Mouse (Mus musculus) induced T-regulatory cell, adult 2 months (primary cell): ENCODE measurements at regions not wholly inside any gene's neighbourhood (a gene's known extent, or its start where the extent isn't known, plus 50 kb on each side); places are given as distances from the start of the nearest gene placed in this dataset.
"Not testable (repeated sequence)": the region's sequence is repeated elsewhere in the genome, so short reads cannot be mapped to it uniquely, and the experiment has no call there.

ENCODE experiments used
- DNase-seq: peaks from one replicate; pipeline ENCODE4 v3.0.0-alpha.2; 2012; ENCODE audit warnings: low read depth

DNA sequence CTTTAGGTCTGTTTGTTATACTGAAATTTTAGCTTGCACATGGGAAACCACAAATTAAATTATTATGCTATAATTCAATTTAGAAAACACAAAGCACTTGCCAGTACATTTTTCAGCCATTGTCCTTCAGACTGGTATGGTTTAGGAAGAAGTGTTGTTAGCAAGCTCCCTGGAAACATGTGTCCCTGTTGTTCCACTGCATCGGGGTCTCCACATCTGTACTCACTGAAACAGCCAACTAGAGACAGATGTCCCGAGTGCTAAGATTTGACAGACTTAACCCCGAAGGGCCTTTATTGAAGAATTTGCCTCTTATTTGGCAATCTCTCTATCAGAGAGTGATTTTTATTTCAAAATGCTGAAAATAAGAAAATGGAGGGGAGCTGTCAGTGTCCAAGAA, 362.6 kb downstream of the Rfpl4b start:
- DNase-seq = no peak

GRCm38 (mm10) chr10:38458424-38458823, 363.2 kb downstream of the Rfpl4b start:
- DNase-seq = no peak

- no peak for DNase-seq
Measured at GRCm38 (mm10) chr10:38456786-38457185, 364.8 kb downstream of the Rfpl4b start.

DNA sequence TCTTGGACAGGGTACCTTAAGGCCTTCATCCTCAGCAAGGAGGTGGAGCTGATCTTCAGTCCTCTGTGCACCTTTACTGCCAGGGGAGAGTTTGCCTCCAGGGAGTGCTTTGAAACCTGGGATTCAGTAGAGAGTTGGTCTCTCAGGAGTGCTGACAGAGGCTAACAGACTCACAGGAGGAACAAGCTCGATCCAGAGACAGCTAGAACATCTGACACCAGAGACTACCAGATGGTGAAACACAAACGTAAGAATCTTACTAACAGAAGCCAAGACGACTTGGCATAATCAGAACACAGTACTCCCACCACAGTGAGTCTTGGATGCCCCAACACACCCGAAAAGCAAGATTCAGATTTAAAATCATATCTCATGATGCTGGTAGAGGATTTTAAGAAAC, 372.3 kb downstream of the Rfpl4b start:
- no peak for DNase-seq

DNA sequence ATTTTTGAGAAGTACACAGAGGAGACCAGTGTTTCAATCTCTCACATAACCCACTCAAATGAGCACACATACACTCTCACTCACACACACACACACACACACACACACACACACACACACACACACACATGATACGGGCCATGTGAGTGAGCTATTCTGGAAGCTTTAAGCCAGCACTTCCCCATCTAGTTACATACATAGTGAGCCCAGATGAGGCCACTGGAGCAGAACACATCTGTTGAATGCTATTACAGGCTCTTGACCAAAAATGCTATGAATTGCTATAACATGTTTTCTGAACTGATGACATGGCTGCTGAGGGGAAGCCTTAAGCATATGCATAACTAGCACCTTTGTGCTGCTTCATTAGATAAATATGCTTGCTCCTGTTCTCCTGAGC, 373.9 kb downstream of the Rfpl4b start:
- no peak for DNase-seq

- no peak for DNase-seq
Measured at GRCm38 (mm10) chr10:38447256-38447655, 374.3 kb downstream of the Rfpl4b start.

DNA sequence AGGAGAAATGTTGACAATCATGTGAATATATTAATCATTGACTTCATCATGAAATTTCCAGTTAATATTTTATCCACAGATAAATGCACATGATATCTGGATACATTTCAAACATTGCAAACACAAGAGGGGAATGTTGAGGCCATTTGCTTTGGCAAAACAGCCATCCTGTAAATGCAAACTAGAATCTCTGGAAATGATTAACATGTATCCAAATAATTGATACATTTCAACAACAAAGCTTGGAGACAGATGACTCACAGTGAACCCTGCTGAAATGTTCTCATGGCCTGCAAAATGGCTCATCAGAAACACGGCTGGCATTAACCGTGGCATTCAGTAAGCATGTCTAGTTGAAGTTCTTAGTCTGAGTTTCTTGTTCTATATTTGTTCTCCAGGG, 382.3 kb downstream of the Rfpl4b start:
- DNase-seq = no peak

GRCm38 (mm10) chr10:38436907-38437306, 384.7 kb downstream of the Rfpl4b start:
- DNase-seq = no peak

GRCm38 (mm10) chr10:38421541-38421940, 400.0 kb downstream of the Rfpl4b start:
- no peak for DNase-seq

DNA sequence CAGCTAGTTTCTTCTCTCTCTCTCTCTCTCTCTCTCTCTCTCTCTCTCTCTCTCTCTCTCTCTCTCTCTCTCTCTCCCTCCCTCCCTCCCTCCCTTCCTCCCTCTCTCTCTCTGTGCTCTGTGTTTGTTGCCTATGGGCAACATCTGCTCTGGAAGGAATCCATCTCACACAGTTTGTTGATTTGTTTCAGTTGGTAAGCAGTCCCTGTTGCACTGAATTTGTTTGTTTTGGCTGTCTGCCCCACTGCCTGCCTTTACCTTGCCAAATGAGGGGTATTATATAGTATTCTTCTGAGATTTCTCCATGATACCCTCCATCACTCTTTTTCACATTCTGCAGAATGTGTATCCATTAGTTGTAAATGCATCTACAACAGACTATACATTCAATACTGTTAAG, 401.8 kb downstream of the Rfpl4b start:
- DNase-seq = no peak

- DNase-seq = no peak
Measured at GRCm38 (mm10) chr10:38383161-38383560, 438.4 kb downstream of the Rfpl4b start.

- no peak for DNase-seq
Measured at GRCm38 (mm10) chr10:38381873-38382296, 439.7 kb downstream of the Rfpl4b start.

DNA sequence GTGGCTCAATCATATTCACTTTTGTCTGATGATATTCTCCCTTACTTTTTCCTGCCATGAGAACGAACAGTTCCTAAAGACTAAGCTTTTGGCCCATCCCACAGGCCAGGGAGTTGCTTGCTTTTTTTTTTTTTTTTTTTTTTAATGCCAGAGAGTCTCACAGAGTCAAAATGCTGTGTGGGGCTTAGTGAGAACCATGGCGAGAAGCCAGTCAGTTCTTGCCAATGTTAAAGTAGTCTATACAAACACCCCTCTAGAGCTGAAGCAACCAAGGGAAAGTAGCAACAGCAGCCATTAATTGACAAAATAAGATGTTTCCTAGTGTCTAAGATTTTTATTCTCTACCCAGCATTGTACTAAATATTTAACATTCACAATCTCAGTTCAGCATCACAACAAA, 441.2 kb downstream of the Rfpl4b start:
- no peak for DNase-seq

GRCm38 (mm10) chr10:38366776-38367175, 454.8 kb downstream of the Rfpl4b start:
- DNase-seq = no peak

GRCm38 (mm10) chr10:38364876-38365275, 456.7 kb downstream of the Rfpl4b start:
- no peak for DNase-seq

GRCm38 (mm10) chr10:38357539-38358232, 463.9 kb downstream of the Rfpl4b start:
- no peak for DNase-seq

DNA sequence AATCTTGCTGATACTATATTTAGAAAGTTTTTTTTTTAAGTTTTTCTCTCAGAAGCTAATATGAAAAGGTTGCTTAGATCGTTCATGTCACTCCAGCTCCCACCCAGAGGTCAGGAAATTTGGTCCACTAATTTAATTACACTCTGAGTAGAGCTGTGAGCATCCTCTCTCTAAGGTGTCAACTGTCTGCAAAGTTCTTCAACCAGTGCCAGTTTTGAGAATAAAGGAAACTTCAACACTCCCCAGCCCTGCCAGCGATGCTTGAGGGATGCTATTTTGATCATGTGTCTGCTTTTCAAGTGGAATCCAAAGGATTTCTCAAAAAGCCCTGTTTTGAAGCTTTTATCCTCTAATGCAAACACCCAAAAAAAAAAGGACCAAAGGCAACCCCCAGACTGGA, 467.6 kb downstream of the Rfpl4b start:
- DNase-seq = no peak

DNA sequence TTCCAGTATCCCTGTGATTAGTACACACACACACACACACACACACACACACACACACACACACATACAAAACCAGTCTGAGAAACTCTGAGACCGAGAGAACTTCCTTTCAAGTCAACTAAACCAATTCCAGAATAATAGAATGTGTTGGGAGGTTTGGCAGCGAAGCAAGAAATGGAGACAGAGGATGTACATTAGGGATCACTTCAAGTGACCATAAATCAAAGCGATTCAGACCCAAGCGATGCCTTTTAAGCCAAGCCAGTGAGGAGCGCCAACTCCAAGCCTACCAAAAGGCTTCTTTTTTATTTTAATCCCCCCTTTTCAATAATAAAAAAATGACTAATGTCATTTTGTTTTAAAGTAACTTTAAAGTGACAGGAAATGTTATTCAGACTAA, 468.1 kb downstream of the Rfpl4b start:
- DNase-seq = no peak

DNA sequence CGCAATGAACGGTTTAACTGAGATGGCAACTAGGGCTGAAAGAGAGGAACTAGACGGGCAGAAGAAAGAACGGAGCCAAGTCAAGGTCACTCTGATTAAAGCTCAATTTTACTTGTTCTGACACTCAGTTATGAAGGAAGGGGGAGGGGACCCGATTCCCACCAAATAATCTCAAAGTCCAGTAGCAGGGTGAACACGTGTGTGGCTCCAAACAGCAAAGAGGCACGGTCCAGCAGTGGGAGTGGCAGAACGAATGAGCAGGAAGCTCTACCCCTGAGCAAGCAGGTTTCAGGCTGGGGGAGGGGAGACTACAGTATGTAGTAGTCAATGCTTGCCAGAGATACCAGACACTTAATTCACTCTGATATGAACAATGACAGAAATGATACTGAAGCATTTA, 474.6 kb downstream of the Rfpl4b start:
- DNase-seq = not testable (repeated sequence)

DNA sequence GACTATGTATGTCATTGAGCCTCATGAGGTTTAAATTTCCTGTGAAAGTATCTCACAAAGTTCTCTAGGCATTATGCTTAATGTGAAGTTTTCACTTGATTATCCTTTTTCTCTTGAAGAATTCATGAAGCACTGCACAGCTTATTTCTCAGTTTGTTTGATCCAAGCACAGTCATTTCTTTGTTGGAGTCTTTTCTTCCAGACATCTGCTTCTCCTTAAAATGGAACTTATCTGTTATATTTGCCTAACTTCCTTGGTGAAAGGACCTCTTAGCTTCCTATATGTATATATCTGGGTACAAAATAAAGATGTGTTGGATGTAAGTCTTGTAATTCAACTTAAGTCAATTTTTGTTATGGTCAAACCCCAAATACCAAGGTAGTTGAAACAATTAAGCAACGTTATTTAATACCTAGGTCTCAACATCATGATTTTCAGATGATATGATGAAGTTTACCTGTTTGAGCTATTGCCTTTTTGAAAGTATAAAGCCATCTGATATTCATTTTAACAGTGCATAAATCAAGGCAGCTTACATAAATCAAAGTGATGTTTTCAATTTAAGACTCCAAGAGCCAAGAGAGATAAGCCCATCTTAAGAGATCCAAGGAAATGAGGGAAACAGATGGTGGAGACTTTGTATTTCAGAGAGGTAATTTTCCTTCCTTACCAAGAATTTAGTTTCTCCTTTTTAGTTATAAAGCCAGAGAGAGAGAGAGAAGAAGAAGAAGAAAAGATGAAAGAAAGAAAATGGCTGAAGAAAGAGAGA, 481.0 kb downstream of the Rfpl4b start:
- no peak for DNase-seq

GRCm38 (mm10) chr10:38308716-38309392, 512.7 kb downstream of the Rfpl4b start:
- no peak for DNase-seq

GRCm38 (mm10) chr10:38295724-38296123, 525.9 kb downstream of the Rfpl4b start:
- no peak for DNase-seq

- no peak for DNase-seq
Measured at GRCm38 (mm10) chr10:38288689-38289283, 532.8 kb downstream of the Rfpl4b start.
